Mouse (Mus musculus) stomach, postnatal 0 days (tissue): ENCODE measurements around the gene Vps16.

Source experiments
- CTCF ChIP-seq: IDR thresholded peaks from 2 replicates; pipeline ENCODE4 v1.5.1; 2016; ENCODE audit warnings: antibody characterized with exemption, low read depth, mild to moderate bottlenecking, moderate library complexity
- EP300 ChIP-seq: optimal IDR thresholded peaks from 2 replicates; pipeline ENCODE3; 2016; ENCODE audit warnings: antibody characterized with exemption

DNA sequence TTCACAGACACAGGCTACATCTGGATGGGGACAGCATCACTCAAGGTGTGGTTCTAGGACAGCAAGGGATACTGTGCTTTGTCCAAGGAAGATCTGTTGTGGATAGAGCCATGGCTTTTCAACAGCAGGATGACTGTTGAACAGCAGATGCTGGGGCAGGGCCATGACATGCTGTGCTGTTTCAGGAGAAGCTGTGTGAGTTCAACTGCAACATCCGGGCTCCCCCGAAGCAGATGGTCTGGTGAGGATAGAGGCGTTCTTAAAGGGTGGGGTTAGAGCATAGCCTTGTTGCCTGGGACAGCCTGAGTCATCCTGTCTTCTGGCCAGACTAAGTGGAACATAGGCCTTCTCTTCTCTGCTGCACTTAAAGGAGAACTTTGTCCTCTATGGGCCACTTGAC is 14.7 kb downstream of the Vps16 start:
- no peak for TF ChIP-seq CTCF
- TF ChIP-seq EP300: no peak
